Mouse (Mus musculus): ENCODE results near the gene Zfp941. TPM values are rescaled to one million over a fixed set of nuclear protein-coding genes. Genes with fewer than 3 reads are reported as not detected.

Zfp941 gene
- 3.0 TPM in 2 replicates for polyA plus RNA-seq (2016; fragmentation: Nextera tagmentation; extraction: Ambion mirVana)

GRCm38 (mm10) chr7:140821653-140822329, at the start of gene Zfp941:
Gene Zfp941 (minus strand): TSS chr7:140822178.
- H3K27ac ChIP-seq = no peak within 1 kb of the TSS
- peak within 1 kb of the TSS; percentile 70 for H3K4me2 ChIP-seq
- H3K36me3 ChIP-seq = no peaks in the 10 kb centered on the region
- H3K4me3 ChIP-seq (replicated peaks) = peak within 1 kb of the TSS; percentile 56
- H3K9me3 ChIP-seq = no peaks in the 10 kb centered on the region
- 1% methylated on average over 21 of the region's 21 CpGs for WGBS
- peak within 1 kb of the TSS; percentile 44 for H3K9ac ChIP-seq (replicated peaks)
- ATAC-seq (ENCODE audit: insufficient number of reproducible peaks, insufficient read depth, low FRiP score, low TSS enrichment, low read depth) = peak; percentile 71
- H3K27me3 ChIP-seq = peaks cover 3% of the 10 kb centered on the region; the same call in 1 of the 2 replicates
- H3K4me1 ChIP-seq (replicated peaks) = no peaks in the 10 kb centered on the region; the same call in 1 of the 2 replicates

GRCm38 (mm10) chr7:140864761-140865160, 42.8 kb upstream of the Zfp941 start:
- WGBS = 89% methylated on average over 12 of the region's 12 CpGs
- no peak overlapping the region for H3K4me2 ChIP-seq
- H3K4me3 ChIP-seq (replicated peaks) = no peak overlapping the region
- 0 out of 2 replicates have a peak, but pooled peaks cover under 1% of the 10 kb centered on the region for H3K4me1 ChIP-seq (replicated peaks)
- ATAC-seq (ENCODE audit: insufficient number of reproducible peaks, insufficient read depth, low FRiP score, low TSS enrichment, low read depth) = no peak
- H3K27me3 ChIP-seq = no peaks in the 10 kb centered on the region; the same call in 1 of the 2 replicates
- no peak overlapping the region for H3K27ac ChIP-seq
- peaks cover 78% of the 10 kb centered on the region for H3K36me3 ChIP-seq
- no peak overlapping the region for H3K9ac ChIP-seq (replicated peaks)
- H3K9me3 ChIP-seq = no peaks in the 10 kb centered on the region

- H3K27me3 ChIP-seq = no peaks in the 10 kb centered on the region
- H3K9ac ChIP-seq (replicated peaks) = no peak overlapping the region
- no peaks in the 10 kb centered on the region for H3K9me3 ChIP-seq
- peaks cover 73% of the 10 kb centered on the region for H3K36me3 ChIP-seq
- no peak overlapping the region for H3K4me2 ChIP-seq
- no peak for ATAC-seq (ENCODE audit: insufficient number of reproducible peaks, insufficient read depth, low FRiP score, low TSS enrichment, low read depth)
- H3K4me3 ChIP-seq (replicated peaks) = no peak overlapping the region
- no peak overlapping the region for H3K27ac ChIP-seq
- peaks cover 16% of the 10 kb centered on the region for H3K4me1 ChIP-seq (replicated peaks)
- WGBS = 85% methylated on average over 5 of the region's 5 CpGs
These were observed 38.8 kb upstream of the Zfp941 start for GRCm38 (mm10) chr7:140860728-140861127.

GRCm38 (mm10) chr7:140859997-140860396, 38.0 kb upstream of the Zfp941 start:
- Histone ChIP-seq H3K9ac (replicated peaks) (no peak overlapping the region), H3K27me3 (no peaks in the 10 kb centered on the region), H3K36me3 (peaks cover 68% of the 10 kb centered on the region), H3K4me1 (replicated peaks) (peaks cover 23% of the 10 kb centered on the region), H3K4me3 (replicated peaks) (no peak overlapping the region), H3K4me2 (no peak overlapping the region), H3K27ac (no peak overlapping the region), H3K9me3 (no peaks in the 10 kb centered on the region)
- ATAC-seq (ENCODE audit: insufficient number of reproducible peaks, insufficient read depth, low FRiP score, low TSS enrichment, low read depth) = no peak
- WGBS = 71% methylated on average over 6 of the region's 6 CpGs

GRCm38 (mm10) chr7:140858746-140859145, 36.8 kb upstream of the Zfp941 start:
- ATAC-seq (ENCODE audit: insufficient number of reproducible peaks, insufficient read depth, low FRiP score, low TSS enrichment, low read depth) = no peak
- Histone ChIP-seq H3K27me3 (no peaks in the 10 kb centered on the region), H3K4me3 (replicated peaks) (peak overlapping the region; percentile 75), H3K4me1 (replicated peaks) (peaks cover 25% of the 10 kb centered on the region), H3K36me3 (peaks cover 65% of the 10 kb centered on the region), H3K9me3 (no peaks in the 10 kb centered on the region), H3K4me2 (peak overlapping the region; percentile 100), H3K9ac (replicated peaks) (no peak overlapping the region), H3K27ac (no peak overlapping the region)
- 94% methylated on average over 8 of the region's 8 CpGs for WGBS

GRCm38 (mm10) chr7:140857550-140858505, 35.9 kb upstream of the Zfp941 start, which contains the start of gene Bet1l:
Gene Bet1l (minus strand): TSS chr7:140857577.
- peak within 1 kb of the TSS; percentile 75 for H3K4me3 ChIP-seq (replicated peaks)

GRCm38 (mm10) chr7:140856785-140857549, 35.0 kb upstream of the Zfp941 start, which contains the start of gene Ric8a:
Gene Ric8a (plus strand): TSS chr7:140856957.
- peak; percentile 79 for ATAC-seq (ENCODE audit: insufficient number of reproducible peaks, insufficient read depth, low FRiP score, low TSS enrichment, low read depth)
- H3K4me2 ChIP-seq = peak within 1 kb of the TSS; percentile 100
- peak within 1 kb of the TSS; percentile 82 for H3K27ac ChIP-seq
- H3K9ac ChIP-seq (replicated peaks) = peak within 1 kb of the TSS; percentile 90
- H3K9me3 ChIP-seq = no peaks in the 10 kb centered on the region
- peaks cover 25% of the 10 kb centered on the region for H3K4me1 ChIP-seq (replicated peaks)
- H3K36me3 ChIP-seq = peaks cover 66% of the 10 kb centered on the region
- under 1% methylated on average over 50 of the region's 50 CpGs for WGBS
- peak within 1 kb of the TSS; percentile 75 for H3K4me3 ChIP-seq (replicated peaks)
- no peaks in the 10 kb centered on the region for H3K27me3 ChIP-seq

More at GRCm38 (mm10) chr7:140857550-140858505, 35.9 kb upstream of the Zfp941 start, which contains the start of gene Bet1l:
- H3K4me1 ChIP-seq (replicated peaks) = peaks cover 25% of the 10 kb centered on the region
- no peaks in the 10 kb centered on the region for H3K9me3 ChIP-seq
- peak within 1 kb of the TSS; percentile 100 for H3K4me2 ChIP-seq
- peak within 1 kb of the TSS; percentile 90 for H3K9ac ChIP-seq (replicated peaks)
- no peaks in the 10 kb centered on the region for H3K27me3 ChIP-seq
- ATAC-seq (ENCODE audit: insufficient number of reproducible peaks, insufficient read depth, low FRiP score, low TSS enrichment, low read depth) = peak; percentile 38
- peaks cover 66% of the 10 kb centered on the region for H3K36me3 ChIP-seq
- WGBS = 40% methylated on average over 40 of the region's 40 CpGs
- H3K27ac ChIP-seq = peak within 1 kb of the TSS; percentile 82

- Histone ChIP-seq H3K9me3 (no peaks in the 10 kb centered on the region), H3K4me1 (replicated peaks) (peaks cover 25% of the 10 kb centered on the region), H3K4me2 (peak within 1 kb of the TSS; percentile 100), H3K4me3 (replicated peaks) (peak within 1 kb of the TSS; percentile 75), H3K27me3 (no peaks in the 10 kb centered on the region), H3K9ac (replicated peaks) (peak within 1 kb of the TSS; percentile 90), H3K36me3 (peaks cover 65% of the 10 kb centered on the region), H3K27ac (peak within 1 kb of the TSS; percentile 82)
- ATAC-seq (ENCODE audit: insufficient number of reproducible peaks, insufficient read depth, low FRiP score, low TSS enrichment, low read depth) = peak; percentile 74
- 1% methylated on average over 51 of the region's 51 CpGs for WGBS
These were observed 34.1 kb upstream of the Zfp941 start, which contains the start of gene Gm45785 for GRCm38 (mm10) chr7:140855860-140856784. Gene Gm45785 (minus strand): TSS chr7:140856331.

- peak overlapping the region; percentile 100 for H3K4me2 ChIP-seq
- ATAC-seq (ENCODE audit: insufficient number of reproducible peaks, insufficient read depth, low FRiP score, low TSS enrichment, low read depth) = no peak
- H3K36me3 ChIP-seq = peaks cover 57% of the 10 kb centered on the region
- peak overlapping the region; percentile 75 for H3K4me3 ChIP-seq (replicated peaks)
- no peak overlapping the region for H3K27ac ChIP-seq
- WGBS = 72% methylated on average over 9 of the region's 9 CpGs
- no peaks in the 10 kb centered on the region for H3K9me3 ChIP-seq
- peak overlapping the region; percentile 90 for H3K9ac ChIP-seq (replicated peaks)
- no peaks in the 10 kb centered on the region for H3K27me3 ChIP-seq
- H3K4me1 ChIP-seq (replicated peaks) = peaks cover 25% of the 10 kb centered on the region
These were observed 33.2 kb upstream of the Zfp941 start for GRCm38 (mm10) chr7:140855181-140855580.

All from limb, embryonic 12.5 days (tissue).